Mouse (Mus musculus) ES-CJ7 (cell line): ENCODE results near the gene Cacna2d1.
A peak's percentile ranks its signal among the peaks of the same experiment; 100 is the strongest.

Experiments
- DNase-seq: peaks from one replicate; pipeline ENCODE4 v3.0.0; 2011; ENCODE audit warnings: low read depth, low spot score

The Cacna2d1 gene

GRCm38 (mm10) chr5:16265385-16265784, 330.9 kb downstream of the Cacna2d1 start:
- no peak for DNase-seq

DNA sequence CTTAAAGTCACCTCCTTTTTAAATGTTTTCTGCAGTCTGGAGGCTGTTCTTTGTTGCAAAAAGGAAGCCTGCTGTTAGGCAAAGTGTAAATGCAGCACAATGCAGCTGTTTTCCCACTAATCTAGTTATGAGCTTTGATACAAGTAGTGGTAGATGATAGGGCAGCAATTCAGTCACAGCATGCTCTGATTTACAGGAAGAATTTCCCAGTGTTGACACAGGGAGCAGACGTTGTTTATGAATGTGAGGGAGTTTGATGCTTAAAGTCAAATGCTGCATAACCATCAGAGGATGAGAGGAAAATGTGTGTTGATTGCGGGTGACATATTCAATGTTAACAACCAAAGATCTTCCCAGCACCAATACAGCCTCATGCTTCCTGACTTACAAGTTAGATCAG, 342.6 kb downstream of the Cacna2d1 start:
- no peak for DNase-seq

GRCm38 (mm10) chr5:16281229-16281628, 346.7 kb downstream of the Cacna2d1 start:
- DNase-seq = no peak

- no peak for DNase-seq
These were observed 358.7 kb downstream of the Cacna2d1 start for GRCm38 (mm10) chr5:16293223-16293622.

DNA sequence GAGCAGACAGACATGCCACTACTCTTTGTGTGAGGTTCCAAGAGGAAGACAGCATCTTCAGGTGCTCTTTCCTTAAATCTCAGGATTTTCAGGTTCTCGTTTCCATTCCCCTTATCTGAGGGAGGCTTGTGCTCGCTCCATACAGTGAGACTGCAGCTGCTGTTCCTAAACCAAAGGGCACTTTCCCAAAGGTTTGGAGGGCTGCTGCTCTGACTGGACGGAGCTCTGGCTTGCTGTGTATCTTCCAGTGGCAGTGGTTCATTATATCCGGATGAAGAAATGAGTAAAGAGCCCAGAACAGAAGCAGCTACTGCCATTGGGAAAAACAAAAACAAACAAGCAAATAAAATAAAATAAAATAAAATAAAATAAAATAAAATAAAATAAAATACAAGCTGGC, 359.3 kb downstream of the Cacna2d1 start:
- no peak for DNase-seq

DNA sequence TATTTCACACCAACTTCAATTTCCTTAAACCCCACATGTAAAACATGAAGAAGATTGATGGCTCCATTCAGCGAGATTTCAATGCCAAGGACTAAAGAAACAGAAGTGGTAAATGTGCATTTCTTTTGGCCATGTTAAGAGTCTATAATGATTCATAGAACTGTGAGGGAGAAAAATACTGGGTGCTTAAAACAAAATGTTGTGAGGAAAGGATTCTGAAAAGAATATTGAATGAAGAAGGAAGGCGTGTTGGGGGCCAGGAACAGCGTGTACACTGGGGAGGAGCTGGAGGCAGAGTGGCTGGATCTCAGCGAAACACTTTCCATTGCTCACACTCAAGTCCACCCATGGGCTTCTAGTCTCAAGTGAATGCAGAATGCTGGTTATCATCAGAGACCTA, 360.2 kb downstream of the Cacna2d1 start:
- DNase-seq = no peak

- no peak for DNase-seq
These were observed 362.8 kb downstream of the Cacna2d1 start for GRCm38 (mm10) chr5:16297170-16297771.

DNA sequence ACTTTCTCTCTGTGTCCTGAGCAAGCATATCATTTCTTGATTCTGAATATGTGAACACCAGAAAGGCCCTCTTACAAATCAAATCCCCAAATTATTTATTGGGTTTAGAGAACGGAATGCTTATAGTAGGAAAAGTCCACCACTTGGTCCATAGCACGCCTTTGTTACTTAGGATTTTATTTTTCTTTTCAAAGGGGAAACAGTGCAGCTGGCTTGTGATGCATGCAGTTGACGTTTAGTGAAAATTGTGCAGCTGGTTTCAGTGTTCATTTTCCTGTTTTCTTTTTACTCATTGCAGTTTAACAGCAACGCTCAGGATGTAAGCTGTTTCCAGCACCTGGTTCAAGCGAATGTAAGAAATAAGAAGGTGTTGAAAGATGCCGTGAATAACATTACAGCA, 365.1 kb downstream of the Cacna2d1 start:
- DNase-seq = no peak

DNA sequence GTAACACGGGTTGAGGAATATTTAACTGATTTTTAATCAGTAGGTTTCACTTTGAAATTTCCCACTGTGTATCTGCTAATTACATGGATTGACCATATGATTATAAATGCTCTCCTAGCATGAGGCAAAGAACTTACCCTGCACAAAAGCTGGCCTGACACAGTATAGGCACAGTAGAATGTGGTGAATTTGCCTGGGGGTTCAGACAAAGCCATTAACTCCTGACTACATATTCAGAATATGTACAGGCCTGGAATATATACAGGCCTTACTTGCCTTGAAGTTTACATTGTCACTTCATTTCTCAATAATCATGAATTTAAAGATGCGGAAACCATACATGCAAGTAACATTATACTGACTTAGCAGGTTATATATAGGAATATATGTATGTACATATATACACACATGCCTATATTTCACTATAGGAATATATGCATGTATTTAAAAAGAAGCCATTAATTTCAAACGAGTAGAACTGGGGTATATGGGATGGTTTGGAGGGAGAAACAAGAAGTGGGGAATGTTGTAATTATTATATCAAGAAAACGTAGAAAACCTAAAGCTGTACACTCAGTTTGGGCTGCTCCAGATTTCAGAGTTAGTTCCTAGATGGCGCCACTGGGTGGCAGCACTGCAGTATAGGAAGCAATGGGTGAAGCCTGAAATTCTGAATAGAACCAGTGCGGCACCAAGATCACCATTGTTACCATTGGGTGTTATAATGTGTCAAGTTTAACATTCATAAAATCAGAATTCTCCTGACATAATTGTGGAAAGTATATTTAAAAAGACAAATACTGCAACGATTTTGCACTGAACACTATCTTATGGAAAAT, 374.9 kb downstream of the Cacna2d1 start:
- peak; percentile 56 for DNase-seq

GRCm38 (mm10) chr5:16314242-16314641, 379.8 kb downstream of the Cacna2d1 start:
- no peak for DNase-seq

GRCm38 (mm10) chr5:16315983-16316390, 381.5 kb downstream of the Cacna2d1 start:
- no peak for DNase-seq

DNA sequence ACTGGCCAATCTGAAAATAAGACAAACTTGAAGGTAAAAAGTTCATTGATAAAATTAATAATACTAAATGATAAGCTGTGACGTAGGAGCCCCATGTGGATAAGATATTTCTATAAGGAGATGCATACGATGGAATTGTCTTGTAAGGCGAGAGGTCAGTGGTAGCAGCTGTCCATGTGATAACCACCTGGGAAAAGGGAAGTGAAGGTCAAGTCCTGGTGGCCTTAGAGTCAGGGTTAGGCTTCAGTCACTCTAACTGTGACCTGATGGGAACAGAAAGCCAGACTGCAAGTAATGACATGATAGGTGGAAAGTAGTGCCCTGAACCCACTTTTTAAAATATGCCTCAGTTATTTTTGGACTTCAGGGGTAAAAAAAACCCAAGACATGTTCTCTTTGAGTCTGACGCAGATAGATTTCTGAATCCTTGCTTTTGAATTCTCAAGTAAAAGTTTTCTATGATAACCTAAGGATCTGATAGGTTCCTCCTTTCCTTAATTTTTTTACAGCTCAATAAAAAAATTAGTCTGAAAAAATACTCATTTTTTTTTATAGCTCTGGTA, 383.3 kb downstream of the Cacna2d1 start:
- DNase-seq = no peak

- DNase-seq = no peak
These were observed 392.1 kb downstream of the Cacna2d1 start for GRCm38 (mm10) chr5:16326610-16327009.

DNA sequence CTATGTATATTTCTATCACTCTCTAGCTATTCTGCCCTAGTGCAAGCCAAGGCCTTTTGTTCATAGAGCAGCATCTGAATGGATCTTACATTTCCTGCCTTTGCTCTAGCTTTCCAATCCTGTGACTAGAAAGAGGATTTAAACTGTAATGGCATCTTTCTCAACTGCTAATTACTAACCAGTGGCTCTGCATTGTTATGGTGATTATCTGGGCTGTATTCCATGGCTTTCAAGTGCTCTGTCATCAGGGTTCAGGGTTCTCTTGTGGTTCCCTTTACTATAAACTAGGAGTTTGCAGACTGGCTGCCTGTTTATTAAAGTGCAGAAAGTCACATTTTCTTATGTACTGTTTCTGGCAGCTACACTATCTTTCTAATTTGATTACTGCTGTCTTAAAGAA, 410.9 kb downstream of the Cacna2d1 start:
- DNase-seq = peak; percentile 67

- no peak for DNase-seq
These were observed 421.3 kb downstream of the Cacna2d1 start for GRCm38 (mm10) chr5:16355816-16356215.

DNA sequence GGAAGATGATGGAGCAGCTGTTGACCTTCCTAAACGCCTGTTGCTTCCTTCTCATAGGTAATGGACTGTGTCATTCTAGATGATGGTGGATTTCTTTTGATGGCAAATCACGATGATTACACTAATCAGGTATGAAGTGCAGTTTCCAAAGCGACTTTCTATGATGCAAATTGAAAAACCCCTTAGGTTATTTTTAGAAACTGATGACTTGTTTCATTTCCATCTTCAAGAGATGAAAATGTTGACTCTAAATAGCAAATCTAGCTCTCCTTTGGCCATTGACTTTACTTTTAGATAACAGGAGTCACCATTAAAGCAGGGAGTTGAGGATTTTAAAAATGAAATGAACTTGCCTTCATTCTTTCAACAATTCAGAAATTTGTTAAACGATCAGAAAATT, 423.2 kb downstream of the Cacna2d1 start:
- no peak for DNase-seq

DNA sequence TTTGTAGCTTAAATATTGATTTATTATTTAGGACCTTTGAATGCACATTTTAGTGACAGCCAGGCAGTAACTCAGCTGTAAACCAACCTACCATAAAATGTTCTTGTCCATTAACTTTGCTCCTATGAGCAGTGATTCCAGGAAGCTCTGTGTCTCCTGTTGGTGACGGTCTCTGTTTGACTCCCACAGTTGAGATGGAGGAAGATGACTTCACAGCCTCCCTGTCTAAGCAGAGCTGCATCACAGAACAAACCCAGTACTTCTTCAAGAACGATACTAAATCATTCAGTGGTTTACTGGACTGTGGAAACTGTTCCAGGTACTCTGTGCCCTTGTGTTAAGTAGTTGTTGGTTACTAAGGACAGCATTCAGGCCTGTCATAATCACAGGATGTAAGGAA, 427.6 kb downstream of the Cacna2d1 start:
- DNase-seq = no peak

DNA sequence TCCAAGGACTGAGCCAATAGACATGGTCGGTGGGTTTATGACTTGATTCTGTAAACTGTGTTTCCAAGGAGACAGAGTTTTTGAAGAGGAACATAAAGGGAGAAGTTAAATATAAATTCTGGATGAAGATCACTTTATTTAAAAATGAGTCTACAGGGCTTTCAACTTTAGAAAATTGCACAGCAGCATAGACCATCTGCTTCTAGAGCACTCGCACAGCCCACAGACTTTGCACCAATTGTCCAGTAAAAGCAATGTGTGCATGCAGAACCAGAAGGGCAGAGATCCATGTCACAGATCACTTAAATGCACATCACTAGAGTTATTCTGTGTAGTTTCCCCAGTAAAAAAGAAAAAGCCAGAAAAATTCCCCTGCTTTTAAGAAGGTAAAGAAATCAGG, 428.7 kb downstream of the Cacna2d1 start:
- DNase-seq = no peak

GRCm38 (mm10) chr5:16370706-16371105, 436.2 kb downstream of the Cacna2d1 start:
- DNase-seq = no peak

GRCm38 (mm10) chr5:16373966-16374365, 439.5 kb downstream of the Cacna2d1 start:
- DNase-seq = no peak

DNA sequence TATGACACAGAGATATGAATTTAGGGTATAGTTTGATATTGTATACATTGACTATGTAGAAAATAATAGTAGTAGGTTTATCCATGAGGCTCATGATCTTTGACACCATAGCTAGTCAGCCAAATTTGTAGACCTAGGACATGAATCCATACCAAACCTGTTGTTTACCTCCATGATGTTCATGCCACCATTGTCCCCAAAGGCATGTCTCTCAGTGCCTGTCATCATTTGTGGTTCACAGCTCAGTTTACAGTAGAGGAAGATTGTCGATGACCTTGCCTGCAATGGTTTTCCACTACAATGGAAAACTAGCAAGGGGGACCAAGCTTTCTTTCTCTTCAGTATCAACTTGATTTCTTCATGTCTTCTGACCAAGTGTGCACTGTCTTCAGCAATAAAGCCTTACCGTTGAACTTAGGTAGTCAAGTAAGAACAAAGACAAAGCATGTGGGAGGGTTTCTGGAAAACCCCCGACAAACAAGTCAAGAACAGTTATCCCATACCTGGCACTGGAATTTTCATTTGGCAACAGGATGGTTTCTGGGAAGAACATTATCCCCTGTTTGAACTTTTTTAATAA, 441.9 kb downstream of the Cacna2d1 start:
- no peak for DNase-seq

DNA sequence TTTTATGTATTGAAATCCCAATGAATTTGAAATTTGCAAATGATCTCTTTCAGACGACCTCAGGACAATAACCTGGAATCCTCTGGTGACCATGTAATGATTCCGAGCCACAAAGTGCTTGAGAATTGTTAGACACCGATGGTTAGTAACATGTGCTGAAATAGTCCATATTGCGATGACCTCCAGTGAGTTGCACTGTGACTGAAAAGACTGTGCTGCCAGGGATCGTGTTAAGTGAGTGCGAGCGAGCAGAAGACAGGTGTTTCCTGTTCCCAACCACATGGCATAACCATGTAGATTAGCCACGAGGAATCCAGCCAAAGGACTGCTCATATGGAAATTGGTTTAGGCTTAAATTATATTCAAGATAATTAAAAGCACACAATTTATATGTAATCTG, 475.5 kb downstream of the Cacna2d1 start:
- no peak for DNase-seq

- DNase-seq = no peak
These were observed 480.2 kb downstream of the Cacna2d1 start for GRCm38 (mm10) chr5:16414693-16415092.
